Mouse (Mus musculus) right cerebral cortex, postnatal 10 days (tissue): ENCODE results near the gene Arrdc2.

Source experiments
- DNase-seq, 2 experiments: peaks; one replicate each; pipeline ENCODE4 v3.0.0; 2021; ENCODE audit warnings: low spot score in 2 of 2

Arrdc2 gene

GRCm38 (mm10) chr8:70810962-70811680, 28.4 kb downstream of the Arrdc2 start:
- no peak for DNase-seq

- DNase-seq, result no peak
Observed at GRCm38 (mm10) chr8:70808955-70809701, 30.4 kb downstream of the Arrdc2 start.

DNA sequence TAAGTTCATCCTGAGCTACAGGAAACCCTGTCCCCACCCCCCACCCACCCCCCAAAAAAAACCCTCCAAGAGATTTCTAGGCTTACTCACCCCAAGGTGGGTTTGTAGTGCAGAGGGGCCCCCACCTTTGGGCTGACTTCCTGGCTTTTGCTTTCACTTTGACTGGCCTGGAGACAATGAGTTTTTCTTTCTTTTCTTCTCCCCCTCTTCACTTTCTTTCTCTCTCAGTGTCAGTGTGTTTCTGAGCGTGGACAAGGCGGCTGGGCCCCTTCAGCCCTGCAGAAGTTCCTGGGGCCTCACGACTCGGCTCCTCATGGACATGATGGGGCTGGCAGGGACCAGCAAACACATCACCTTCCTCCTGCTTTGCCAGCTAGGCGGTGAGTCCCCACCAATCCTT, 31.3 kb downstream of the Arrdc2 start, which contains the start of gene Il12rb1:
Gene Il12rb1, plus strand, starts transcription at position 211 of the 400 bp plus-strand sequence.
- no peak for DNase-seq

GRCm38 (mm10) chr8:70807304-70807703, 32.2 kb downstream of the Arrdc2 start:
- no peak for DNase-seq

- DNase-seq, result peak in 1 of 2 experiments; percentile 66
Observed at GRCm38 (mm10) chr8:70806541-70806940, 33.0 kb downstream of the Arrdc2 start.

- peak; percentile 89 to 91 for DNase-seq
Observed at GRCm38 (mm10) chr8:70804481-70805206, 34.9 kb downstream of the Arrdc2 start, which contains the start of gene Mast3. Gene Mast3 (minus strand): TSS chr8:70805054.

- DNase-seq, result peak; percentile 63 to 76
Observed at GRCm38 (mm10) chr8:70803761-70804480, 35.6 kb downstream of the Arrdc2 start.

- no peak for DNase-seq
Observed at GRCm38 (mm10) chr8:70802786-70803510, 36.6 kb downstream of the Arrdc2 start.

- DNase-seq, result no peak
Observed at GRCm38 (mm10) chr8:70801830-70802229, 37.7 kb downstream of the Arrdc2 start.

- DNase-seq, result peak; percentile 68 to 81
Observed at GRCm38 (mm10) chr8:70801156-70801555, 38.4 kb downstream of the Arrdc2 start.

- peak; percentile 79 to 85 for DNase-seq
Observed at GRCm38 (mm10) chr8:70800648-70801047, 38.9 kb downstream of the Arrdc2 start.

DNA sequence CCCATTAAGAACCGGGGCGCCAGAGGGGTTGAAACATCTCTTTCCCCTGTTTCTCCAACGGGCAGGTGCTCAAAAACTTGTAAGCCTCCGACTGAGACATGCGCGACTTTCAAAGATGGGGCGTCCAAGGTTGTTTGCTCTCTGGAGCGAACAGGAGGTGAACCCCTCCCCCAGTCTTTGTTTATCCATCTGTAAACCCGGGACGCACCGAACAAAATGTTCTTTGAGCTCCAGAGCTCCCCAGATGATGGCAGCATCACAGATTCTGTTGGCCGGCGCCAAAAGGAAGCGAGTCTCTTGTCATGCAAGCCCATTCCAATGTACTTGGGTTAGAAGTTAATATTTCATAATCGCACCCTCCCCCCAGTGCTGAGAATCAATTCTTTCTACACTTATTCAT, 41.2 kb downstream of the Arrdc2 start:
- peak in 1 of 2 experiments; percentile 70 for DNase-seq

DNA sequence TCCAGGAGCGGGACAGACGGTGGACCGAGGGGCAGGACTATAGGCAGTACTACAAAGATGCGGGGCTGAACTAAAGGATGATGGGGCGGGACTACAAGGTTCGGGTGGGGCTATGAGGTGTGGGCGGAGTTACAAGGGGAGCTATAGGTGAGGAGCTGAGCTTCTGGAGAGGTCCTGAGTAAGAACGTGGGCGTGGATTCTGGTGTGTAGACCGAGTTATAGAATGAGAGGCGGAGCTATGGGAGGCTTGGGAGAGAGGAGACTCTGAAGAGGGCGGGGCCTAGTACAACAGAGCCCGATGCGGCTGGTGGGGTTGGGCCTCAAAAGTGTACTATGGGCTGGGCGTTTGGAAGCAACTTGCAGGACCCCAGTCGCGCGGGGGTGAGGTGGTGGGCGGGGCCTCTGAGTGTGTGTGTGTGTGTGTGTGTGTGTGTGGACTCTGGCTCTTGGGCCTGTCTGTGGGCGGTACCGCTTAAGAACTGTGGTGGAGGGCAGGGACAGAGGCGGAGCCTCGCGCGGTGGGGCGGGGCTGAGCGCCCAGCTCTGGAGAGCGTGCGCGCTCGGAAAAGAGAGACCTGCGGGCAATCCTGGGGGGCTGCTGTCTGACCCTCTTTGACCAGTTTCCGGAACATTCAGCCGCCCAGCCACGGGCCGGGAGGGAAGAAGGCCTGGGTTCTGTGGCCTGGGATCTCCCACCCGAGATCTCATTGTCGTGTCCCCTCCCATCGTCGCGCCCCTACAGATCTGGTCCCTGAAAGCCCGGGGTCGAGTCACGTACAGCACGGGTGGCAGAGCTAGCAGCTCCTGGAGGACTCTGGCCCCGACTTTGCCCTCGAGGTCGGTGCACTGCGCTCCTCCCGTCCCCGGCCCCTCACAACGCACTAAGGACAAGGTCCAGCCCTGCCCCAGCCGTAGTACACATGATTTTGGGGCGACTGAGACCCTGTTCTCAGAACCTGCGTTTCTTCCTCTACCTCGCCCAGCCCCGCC, 42.1 kb downstream of the Arrdc2 start:
- peak; percentile 94 to 96 for DNase-seq

DNA sequence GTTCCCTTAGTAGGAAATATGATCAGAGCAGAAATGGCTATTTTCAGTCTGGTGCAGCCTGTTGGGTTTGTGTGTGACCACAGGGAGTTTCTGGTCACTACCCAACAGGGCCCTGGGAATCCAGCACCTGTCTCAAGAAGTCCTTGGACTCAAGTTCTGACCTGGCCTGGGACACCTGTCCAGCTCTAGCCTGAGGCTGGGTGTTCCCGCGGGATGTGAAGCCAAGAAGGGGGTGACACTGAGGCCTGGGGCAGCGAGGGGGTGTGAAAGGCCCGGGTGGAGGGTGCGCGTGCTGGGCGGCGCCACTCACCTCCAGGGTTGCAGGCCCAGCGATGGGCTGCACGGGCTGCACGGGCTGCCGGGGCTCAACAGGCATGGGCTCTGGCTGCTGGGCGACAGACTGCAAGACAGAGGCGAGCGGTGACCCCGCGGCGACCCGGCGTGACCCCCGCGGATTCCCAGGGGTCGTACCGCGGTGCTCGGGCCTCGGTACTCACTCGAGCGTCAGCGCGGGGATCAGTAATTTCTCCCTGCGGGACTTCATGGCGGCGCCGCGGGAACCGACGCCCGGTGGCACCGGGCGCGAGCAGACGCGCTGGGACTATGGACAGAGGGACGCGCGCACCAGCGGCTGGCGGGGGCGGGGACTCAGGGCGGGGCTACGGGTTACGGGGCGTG, 43.0 kb downstream of the Arrdc2 start:
- no peak for DNase-seq

DNA sequence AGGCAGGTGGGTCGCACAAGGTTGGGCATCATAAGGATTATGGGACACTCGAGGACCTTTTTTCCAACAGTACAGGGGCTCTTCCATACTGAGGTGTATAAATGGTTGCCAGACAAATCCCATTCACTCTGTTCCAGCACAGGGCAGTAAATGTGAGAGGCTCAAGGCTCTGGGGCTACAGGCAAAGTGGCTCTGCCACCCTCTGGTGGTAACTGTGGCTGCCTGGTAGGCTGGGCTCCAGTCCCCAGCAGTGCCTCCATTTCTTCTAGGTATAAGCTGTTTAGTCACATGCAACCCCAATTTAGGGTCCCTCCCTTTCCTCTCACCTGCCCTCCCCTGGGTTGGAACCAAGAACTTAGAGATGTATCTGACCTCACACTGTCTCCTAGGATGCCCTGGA, 44.1 kb downstream of the Arrdc2 start:
- DNase-seq, result no peak

- peak in 1 of 2 experiments; percentile 42 for DNase-seq
Observed at GRCm38 (mm10) chr8:70794215-70794614, 45.3 kb downstream of the Arrdc2 start.

DNA sequence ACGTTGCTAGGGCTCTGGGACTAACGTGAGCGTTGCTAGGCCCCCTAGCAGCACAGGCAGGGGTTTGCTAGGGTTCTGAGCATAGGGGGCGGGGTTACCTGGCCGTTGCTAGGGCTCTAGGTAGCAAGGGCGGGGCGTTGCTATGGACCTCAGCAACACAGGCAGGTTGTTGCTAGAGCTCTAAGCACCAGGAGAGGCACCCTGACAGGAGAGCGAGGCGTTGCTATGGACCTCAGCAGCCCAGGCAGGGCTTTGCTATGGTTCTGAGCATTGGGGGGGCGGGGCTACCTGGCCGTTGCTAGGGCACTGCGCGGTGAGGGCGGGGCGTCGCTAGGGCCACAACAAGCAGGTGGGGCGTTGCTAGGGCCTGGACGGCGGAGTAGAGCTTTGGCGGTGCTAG, 46.8 kb downstream of the Arrdc2 start:
- DNase-seq, result peak in 1 of 2 experiments; percentile 86

DNA sequence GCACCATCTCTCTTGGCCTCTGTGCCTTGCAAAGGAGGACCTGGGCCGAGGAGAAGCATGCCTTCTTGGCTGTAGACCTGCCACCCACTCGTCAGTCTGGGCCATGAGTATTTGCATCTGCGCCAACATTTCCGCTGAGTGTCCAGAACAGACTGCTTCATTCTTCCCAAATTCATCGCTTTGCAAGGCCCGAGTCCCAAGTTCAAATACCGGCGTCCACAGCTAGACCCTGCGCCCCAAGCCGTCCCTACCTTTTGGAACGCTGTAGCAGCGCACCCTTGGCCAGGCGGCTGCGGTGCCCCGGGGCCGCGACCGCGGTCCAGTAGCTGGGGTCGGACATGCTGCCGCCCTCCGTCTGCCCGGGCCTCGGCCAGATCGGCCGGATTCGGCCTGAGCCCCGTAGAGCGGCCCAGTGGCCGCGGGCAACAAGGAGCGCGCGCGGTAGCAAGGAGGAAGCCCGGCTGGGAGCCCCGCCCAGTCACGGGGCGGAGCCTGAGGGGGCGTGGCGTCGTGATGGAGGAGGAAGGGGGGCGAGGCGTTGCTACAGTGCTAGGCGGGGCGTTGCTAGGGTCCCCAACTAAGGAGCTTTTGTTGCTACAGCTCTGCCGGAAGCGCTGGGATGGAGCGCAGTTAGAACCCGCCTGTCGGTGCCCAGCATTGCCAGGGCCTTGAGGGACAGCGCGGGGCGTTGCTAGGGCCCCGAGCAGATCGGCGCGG, 47.4 kb downstream of the Arrdc2 start:
- peak; percentile 98 for DNase-seq
